In genomic region chr3:52924631-52925030, GRCm38 (mm10) we compare ENCODE assay signal across 9 mouse cellular contexts.
"Had no signal": no experiment of that assay in that cellular context is flagged by ENCODE, and none has a peak within 500 bp of the region (broad histone marks: within the 10 kb centered on the region; RNA-seq: fewer than 3 reads in every experiment).

No protein-coding gene starts in this region.

- H3K4me3 ChIP-seq: liver, embryonic 12.5 days; myocyte; neural tube, embryonic 13.5 days; neural tube, embryonic 15.5 days had no signal

- H3K9me3 ChIP-seq: liver, embryonic 12.5 days; neural tube, embryonic 15.5 days had no signal

- H3K27me3 ChIP-seq: liver, embryonic 12.5 days; neural tube, embryonic 13.5 days; neural tube, embryonic 15.5 days had no signal

- ATAC-seq: liver, embryonic 12.5 days had no signal

- H3K27ac ChIP-seq: liver, embryonic 12.5 days; liver, embryonic 14.5 days; neural tube, embryonic 13.5 days; neural tube, embryonic 15.5 days had no signal

- H3K36me3 ChIP-seq: liver, embryonic 12.5 days; neural tube, embryonic 13.5 days; neural tube, embryonic 15.5 days had no signal

- DNase-seq: right cerebral cortex, adult 18-20 months; right cerebral cortex, postnatal 25 days; thymus, adult 18-20 months had no signal

- H3K4me2 ChIP-seq: liver, embryonic 12.5 days; lung, embryonic 14.5 days; neural tube, embryonic 13.5 days; neural tube, embryonic 15.5 days had no signal

- H3K9ac ChIP-seq: liver, embryonic 12.5 days; liver, embryonic 14.5 days; lung, embryonic 14.5 days; neural tube, embryonic 13.5 days; neural tube, embryonic 15.5 days had no signal

- H3K4me1 ChIP-seq: liver, embryonic 12.5 days; neural tube, embryonic 13.5 days; neural tube, embryonic 15.5 days had no signal
